Mouse (Mus musculus): ENCODE data around the gene Prcc.
A peak's percentile ranks its signal among the peaks of the same experiment; 100 is the strongest.
"Not testable (repeated sequence)": the region's sequence is repeated elsewhere in the genome, so short reads cannot be mapped to it uniquely, and the experiment has no call there.

The Prcc gene

DNA sequence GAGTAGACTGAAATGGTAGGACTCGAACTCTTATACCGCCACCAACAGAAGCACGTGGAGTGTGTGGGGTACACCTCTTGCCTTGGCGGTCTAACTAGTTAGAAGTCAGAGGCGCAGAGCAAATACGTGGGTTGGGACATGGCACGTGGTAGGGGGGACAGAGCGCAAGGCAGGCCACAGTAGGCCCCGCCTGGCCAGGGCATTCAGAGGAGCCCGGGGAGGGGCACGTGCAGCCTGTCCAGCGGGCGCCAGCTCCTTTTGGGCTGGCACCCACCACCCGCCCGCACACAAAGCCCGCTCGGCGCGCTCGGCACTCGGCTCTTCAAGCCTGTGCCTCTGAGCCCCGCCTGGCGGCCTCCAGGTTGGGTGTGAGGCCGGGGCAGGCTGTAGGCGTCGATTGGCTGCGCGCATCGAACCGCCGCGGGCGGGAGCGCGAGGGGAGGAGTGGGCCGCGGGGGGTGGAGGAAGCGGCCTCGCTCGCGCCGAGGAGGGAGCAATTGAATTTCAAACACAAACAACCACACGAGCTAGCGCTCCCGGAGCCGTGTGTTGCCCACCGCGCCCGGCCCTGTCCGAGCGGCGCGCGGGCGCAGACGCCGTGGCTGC is 20.6 kb upstream of the Prcc start, which contains the start of gene Hdgf:
Hdgf (plus strand) TSS at position 442 of the 606 bp plus-strand sequence.
- DNase-seq (ENCODE audit: low spot score in 2 of 2): peak; percentile 94

DNA sequence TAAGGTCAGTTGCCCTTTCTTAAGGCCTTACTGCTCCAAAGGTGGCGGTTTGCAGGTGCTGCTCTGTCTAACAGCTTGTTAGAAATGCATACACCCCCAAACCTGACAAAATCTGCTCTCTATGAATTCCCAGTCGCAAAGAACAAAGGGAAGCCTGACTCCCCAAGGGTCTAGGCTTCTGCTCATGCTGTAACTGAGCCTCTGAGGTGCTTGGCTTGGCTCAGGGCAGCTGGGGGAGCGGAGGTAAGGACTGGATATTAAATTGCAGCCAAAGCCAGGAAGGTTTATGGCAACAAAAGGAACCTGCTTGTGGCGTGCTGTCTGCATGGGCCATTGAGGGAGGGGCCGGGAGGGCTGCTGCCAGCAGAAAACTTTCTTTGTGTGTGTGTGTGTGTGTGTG is 18.4 kb upstream of the Prcc start:
- DNase-seq (ENCODE audit: low spot score in 2 of 2): no peak

DNA sequence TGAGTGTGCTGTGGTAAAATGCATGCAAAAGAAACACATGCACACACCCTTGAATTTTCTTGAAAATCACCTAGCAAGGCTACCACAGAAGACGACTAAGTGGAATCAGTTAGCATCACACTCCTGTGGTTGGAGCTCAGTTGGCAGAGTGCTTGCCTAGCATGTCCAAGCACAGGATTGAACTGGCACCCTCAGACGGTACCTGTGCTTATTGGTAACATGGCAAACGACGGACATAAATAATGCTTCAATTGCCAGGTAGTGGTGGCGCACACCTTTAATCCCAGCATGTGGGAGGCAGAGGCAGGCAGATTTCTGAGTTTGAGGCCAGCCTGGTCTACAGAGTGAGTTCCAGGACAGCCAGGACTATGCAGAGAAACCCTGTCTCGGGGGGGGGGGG is 16.6 kb upstream of the Prcc start:
- not testable (repeated sequence) for DNase-seq (ENCODE audit: low spot score in 2 of 2)

DNA sequence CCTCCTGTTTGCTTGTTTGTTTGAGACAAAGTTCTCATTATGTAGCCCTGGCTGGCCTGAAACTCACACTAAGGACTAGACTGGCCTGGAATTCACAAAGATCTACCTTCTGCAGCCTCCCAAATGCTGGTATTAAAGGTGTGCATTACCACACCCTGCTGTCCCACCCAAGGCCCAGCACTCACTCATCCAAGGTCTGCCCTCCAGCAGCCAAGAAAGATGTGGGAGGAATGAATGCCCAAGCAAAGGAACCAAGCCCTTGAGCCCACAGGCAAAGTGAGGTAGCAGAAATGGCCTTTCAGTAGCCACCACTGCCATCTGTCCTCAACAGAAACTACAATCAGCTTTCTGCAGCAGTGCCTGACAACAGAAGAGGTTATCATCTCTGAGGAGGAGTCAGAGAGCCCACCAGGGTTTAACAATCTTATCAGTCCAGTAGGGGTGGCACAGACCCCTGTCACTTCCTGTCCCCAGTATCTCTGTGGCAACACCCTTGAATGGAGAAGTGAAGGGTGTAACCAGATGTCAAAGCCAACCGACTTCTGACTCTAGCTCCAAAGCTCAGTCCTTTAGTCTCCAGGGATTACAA is 15.7 kb upstream of the Prcc start:
- no peak for DNase-seq (ENCODE audit: low spot score in 2 of 2)

DNA sequence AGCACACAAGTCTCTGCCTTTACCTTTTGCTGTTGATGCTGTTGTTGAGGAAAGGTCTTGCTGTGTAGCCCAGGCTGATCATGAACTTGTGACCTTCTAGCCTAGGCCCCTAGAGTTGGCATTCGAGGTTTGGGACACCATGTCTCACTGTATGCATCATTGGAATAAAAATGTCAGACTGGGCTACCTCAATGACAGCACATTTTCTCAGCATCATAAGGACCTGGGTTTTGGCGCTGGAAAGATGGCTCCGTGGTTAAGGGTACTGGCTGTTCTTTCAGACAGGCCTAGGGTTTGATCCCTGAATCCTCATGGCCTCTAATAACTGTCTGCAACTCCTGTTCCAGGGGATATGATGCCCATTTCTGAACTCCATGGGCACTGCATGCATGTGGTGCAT is 14.4 kb upstream of the Prcc start:
- no peak for DNase-seq (ENCODE audit: low spot score in 2 of 2)

DNA sequence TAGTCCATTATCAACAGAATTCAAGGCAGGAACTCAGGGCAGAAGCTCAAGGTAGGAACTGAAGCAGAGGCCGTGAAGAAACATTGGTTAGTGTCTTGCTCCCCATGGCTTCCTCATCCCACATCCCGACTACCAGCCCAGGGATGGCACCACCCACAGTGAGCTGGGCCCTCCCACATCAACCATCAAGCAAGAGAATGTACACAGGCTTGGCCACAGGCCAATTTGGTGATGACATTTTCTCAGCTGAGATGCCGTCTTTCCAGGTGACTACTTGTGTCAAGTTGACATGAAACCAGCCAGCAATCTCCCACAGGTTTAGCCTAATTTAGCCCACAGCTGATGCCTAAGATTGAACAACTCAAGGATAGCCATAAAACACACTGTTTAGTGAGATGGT is 13.9 kb upstream of the Prcc start:
- DNase-seq (ENCODE audit: low spot score in 2 of 2): no peak

DNA sequence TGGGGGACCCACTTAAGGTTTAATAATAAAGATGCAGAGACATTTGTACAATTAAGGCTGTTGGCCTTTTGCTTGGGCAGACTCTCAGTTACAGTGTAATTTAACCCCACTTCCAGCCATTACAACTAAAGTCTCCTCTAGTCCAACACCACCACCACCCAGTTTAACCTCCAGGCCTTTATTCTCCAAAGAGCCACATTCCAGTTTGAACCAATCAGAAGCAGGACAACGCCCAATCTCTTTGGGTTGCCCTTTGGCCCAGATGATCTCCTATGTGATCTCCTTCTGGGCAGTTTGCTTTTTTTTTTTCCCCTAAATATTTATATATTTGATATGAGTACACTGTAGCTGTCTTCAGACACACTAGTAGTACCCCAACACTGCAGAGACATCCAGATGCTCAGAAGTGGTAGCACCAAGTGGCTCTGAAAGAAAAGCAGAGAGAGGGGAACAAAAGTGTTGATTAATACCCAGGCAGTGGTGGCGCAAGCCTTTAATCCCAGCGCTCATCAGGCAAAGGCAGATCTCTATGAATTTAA is 8.0 kb upstream of the Prcc start:
- no peak for DNase-seq (ENCODE audit: low spot score in 2 of 2)

DNA sequence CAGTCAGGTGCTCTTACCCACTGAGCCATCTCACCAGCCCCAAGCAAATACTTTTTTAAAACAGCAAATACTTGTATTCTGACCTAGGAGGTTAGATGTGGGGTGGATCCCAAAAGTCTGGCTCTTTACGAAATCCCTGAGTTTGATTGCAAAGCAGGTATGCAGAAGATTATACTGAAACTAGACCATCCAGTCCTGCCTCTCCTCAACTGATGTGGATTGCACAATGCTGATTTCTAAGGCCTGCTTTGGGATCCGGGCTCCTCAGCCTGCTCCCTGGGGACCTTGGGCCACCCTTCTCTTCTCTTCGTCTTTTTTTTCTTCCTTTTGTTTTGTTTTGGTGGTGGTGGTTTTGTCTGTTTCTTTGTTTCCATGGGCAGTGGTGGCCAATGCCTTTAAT is 6.1 kb upstream of the Prcc start:
- DNase-seq (ENCODE audit: low spot score in 2 of 2): no peak

DNA sequence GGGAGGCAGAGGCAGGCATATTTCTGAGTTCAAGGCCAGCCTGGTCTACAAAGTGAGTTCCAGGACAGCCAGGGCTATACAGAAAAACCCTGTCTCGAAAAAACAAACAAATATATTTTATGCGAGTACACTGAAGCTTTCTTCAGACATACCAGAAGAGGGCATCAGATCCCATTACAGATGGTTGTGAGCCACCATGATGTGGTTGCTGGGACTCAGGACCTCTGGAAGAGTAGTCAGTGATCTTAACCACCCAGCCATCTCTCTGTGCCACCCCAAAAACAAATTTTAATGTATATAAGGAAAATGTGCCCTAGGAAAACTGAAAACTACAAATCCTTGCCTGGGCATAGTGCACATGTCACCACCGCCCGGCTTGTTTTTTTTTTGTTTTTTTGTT is 2.0 kb upstream of the Prcc start:
- not testable (repeated sequence) for DNase-seq (ENCODE audit: low spot score in 2 of 2)

DNA sequence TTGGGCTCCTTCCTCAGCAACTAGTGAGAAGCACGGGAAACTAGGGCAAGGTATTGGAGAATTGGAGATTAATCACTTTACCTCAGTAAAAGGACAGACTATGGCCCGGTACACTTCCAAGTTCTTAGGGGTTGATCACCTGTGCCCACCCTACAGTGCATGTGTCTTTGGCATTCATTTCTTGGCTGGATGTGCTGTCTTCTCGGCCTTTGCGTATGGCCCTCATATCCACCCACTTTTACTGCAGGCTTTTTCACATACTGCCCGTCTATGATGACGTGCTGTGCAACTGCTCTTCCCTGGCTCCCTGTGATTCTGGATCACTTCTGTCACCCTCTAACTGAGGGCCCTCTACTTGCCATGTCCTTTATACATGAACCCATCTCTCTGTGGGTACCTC is 1.0 kb upstream of the Prcc start:
- DNase-seq (ENCODE audit: low spot score in 2 of 2): no peak

DNA sequence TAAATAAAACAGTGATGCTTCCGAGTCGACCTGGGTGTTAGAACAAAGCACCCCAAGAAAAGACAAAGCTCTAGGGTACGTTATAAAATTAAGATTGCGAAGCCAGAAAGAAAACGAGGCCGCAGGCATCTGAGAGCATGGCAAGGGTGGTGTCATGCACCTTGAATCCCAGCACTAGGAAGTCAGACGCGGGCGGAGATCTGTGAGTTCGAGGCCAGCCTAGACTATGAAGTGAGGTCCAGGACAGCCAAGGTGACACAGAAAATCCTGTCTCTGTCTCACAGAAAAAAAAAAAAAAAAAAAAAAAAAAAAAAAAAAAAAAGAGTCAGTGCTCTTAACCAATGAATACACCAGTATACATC is 577 bp upstream of the Prcc start:
- DNase-seq (ENCODE audit: low spot score in 2 of 2): peak in 1 of 2 experiments; percentile 57

DNA sequence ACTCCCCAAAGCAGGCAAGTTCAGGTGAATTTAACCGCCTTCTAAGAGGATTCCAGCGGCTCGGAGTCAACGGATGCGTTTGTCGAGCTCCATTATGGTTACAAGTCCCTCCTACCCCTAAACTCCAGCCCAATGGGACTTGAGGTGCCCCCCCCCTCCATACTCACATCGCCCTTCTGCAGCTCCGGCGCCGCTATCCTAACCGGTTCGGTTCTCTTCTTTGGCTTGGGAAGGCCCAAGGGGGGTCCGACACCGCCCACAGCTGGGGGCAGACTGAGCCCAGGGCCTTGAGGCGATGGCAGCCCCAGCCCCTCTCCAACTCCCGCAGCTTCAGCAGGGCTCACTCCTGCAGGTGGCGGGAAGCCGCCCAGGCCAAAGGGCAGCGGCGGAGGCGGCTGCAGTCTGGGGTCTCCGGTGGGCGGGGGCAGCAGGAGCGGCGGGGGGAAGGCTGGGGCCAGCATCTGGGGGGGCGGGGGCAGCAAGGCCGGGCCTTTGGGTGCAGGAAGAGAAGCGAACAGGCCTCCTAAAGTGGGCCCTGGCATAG is 628 bp downstream of the Prcc start:
- peak; percentile 56 to 57 for DNase-seq (ENCODE audit: low spot score in 2 of 2)

DNA sequence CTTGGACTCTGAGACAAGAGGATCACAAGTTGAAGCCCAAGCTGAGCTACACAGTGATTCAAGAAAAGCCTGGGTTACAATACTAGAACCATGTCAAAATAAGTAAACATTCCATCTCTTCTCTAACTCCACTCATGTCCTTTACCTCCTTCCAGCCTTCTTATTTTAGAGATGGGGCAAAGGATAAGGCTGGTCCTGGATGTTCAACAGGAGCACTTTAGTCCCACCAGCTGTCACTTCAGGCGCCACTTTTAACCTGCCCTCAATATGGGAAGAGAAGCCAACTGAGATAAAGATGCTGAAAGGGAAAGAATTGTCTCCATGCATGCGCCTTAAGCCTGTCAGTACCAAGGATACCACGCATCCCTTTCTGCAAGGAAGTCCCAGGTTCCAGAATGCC is 1.1 kb downstream of the Prcc start:
- no peak for DNase-seq (ENCODE audit: low spot score in 2 of 2)

DNA sequence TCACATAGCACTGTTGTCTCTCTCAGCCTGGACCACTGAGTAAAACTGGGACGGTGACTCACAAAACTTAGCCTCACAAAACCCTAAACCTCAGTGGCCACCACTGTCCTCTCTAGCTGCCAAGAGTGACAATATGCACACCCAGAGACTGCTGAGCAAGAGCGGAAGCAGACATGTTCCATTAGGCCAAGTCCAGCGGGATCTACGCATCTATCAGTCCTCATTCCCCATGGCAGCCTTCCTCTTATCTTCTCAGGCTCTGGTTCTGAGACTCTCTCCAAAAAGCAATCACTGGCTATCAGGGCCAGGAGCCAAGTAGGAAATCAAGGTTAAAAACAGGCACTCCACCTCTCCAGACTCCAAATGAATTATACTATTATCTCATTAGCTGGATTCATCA is 7.7 kb downstream of the Prcc start:
- no peak for DNase-seq (ENCODE audit: low spot score in 2 of 2)

DNA sequence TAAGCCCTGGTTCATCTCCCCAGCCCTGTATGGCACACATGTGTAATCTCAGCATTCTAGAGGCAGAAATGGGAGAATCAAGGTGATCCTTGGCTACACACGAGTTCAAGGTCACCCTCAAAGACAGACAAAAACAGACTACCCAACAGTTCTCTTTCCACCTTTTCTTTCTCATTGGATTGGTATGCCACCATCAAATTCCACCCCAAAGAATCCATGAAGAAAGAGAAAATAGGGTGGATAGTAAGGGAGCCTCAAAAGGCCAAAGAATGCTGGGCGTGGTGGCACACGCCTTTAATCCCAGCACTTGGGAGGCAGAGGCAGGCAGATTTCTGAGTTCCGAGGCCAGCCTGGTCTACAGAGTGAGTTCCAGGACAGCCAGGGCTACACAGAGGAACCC is 21.3 kb downstream of the Prcc start:
- DNase-seq (ENCODE audit: low spot score in 2 of 2): not testable (repeated sequence)

DNA sequence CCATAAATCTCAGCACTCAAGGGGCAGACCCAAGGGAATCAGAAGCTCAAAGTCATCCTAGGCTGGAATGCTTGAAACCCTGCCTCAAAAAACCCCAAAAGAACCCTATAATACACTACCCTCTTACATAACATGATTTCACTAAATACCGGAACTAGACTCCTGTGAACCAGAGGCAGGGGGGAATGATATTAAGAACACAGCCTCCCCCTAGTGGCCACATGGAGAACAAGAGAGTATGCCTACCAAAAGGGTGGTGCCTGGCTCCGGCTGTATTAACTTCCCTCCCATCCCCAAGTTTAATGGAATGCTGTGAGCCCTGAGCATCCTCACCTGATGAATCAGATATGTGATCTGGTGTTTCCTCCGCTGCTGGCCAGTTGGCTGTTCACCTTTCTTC is 25.6 kb downstream of the Prcc start:
- DNase-seq (ENCODE audit: low spot score in 2 of 2): peak in 1 of 2 experiments; percentile 63

DNA sequence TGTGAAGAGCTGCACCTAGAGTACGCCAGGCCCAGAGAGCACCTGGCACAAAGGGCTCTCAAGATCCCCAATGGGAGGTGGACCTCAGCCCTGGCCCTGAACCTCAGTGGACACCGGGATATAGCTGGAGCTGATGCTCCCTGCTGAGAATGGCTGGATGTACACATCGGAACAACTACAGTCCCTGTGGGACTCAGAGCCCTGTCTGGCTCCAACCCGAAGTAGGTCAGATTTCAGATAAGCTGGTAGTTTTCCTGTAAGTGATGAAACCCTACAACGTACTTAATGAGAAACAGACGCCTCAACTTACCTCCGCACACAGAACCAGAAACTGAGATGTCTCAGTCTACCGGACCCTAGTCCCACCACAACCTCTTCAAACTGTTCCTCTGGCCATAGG is 27.7 kb downstream of the Prcc start:
- no peak for DNase-seq (ENCODE audit: low spot score in 2 of 2)

DNA sequence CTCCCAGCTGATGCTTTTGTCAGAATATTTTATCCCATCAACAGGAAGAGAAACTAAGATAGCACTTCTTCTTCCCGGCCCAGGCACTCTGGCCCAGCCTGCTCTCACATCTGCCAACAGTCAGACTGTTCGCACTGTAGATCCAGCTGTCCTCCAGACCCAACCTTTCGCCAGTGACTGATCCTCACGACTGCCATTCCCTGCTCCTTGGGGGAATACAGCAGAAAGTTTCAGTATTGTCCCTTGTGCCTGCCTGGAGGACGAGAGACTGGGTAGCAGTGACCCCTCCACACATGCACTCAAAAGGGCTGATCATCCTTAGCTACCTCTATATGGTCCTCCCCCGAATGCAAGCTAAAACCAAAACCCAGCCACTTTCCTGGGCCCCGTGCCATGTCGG is 29.5 kb downstream of the Prcc start:
- no peak for DNase-seq (ENCODE audit: low spot score in 2 of 2)

DNA sequence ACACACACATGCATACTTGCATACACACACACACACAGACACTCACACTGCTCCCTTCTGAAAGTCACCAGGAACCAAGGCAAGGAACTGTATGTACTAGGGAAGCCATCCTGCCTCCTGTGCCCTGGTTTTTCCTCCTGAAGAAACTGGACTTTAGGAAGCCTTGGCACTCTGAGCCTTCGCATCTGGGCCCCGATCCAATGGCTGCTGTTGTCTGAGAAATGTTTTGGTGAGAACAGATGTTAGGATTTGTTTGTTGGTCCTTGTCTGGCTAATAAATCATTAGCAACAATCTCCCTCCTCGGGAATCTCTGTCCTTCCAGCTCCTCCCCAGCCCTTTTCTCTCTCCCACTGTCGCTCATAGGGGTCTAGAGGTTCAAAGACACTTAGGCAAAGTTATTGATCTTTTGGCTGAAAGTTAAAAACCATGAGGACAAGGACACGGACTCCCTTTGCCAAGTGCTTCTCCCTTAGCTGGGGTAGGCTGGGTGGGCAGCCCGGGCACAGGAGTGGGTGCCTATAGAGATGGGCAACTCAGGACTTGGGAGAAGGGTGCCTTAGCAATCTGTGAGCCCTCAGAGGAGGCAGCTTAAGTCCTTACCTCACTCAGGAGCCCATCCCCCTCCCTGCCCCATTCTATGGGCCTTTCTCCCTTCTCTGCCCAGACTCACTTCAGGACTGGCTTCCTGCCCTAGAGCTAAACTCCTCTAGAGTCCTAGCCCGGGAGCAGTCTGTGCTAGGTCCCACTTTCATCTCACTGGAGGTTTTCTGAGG is 30.4 kb downstream of the Prcc start:
- no peak for DNase-seq (ENCODE audit: low spot score in 2 of 2)

DNA sequence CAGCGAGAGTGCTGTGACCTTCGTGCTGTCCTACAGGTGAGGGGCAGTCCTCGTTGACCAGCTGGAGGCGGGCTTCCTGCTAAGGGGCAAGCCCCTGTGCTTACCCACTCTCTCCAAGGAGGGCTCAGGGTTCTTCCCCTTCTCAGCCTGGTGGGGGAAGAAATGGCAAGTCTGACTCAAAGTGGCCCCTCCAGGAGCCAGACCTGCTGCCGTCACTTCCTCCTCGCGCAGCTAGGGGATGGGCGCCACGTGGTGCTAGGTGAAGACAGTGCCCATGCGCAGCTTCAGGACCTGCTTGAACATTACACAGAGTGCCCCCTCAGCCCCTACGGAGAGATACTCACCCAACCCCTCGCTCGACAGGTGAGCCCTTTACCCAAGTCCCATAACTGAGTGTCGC is 36.3 kb downstream of the Prcc start:
- DNase-seq (ENCODE audit: low spot score in 2 of 2): no peak

DNA sequence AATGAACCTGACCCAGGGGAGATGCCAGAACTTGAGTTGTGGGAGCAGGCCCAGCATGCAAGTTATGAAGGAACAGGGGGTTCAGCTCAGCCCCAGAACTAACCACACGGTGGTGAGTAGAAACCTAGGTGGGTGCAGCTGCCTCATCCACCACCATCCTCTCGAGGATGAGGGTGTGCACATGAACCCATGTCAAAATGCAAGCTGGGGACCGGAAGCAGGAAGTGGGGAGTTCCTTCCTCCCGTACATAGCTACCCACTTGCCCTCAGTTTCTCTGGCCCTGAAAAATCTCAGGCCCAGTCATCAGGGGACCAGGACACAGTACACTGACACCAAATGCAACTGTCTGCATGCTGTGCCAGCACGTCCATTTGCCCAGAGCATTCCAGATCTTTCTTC is 37.7 kb downstream of the Prcc start:
- no peak for DNase-seq (ENCODE audit: low spot score in 2 of 2)

DNA sequence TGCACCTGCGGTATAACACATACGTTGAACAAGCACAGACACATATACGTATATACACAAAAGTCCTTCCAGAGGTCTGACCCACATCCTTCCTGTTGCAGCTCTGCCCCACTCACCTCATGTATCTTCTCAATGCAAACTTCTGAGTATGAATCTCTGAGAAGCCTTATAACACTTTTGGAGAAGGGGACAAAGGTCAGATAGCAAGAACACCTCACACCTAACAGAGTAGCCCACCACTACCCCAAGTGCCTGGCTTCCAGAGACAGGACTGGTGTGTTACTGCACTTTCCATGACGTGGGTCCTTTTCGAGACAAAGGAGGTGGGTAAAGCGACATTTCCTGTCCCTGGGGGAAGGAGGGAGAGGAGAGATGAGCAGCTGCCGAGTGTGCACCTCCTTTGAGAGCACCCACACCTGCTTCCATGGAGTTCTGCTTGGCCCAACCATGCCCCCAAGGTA is 38.7 kb downstream of the Prcc start, which contains the start of gene Sh2d2a:
Sh2d2a (plus strand) TSS at position 106 of the 461 bp plus-strand sequence.
- no peak for DNase-seq (ENCODE audit: low spot score in 2 of 2)

DNA sequence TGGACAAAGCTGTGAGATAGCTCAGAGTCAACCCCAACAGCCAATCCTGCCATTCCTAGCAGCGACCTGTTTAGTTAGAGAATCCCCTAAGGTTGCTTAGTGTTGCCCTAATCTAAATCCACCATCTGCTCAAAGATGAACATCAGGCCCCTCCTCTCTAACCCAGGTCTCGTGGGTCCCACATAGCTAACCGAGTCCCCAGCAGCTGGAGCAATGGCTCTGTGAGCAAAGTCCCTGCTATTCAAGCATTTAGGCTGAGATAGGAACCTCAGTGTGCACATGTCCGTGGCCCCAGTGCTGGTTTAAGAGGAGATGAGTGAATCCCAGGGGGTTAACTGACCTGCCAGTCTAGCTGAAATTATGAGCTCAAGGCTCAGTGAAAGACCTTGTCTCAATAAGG is 39.2 kb downstream of the Prcc start:
- no peak for DNase-seq (ENCODE audit: low spot score in 2 of 2)

All from frontal cortex, postnatal 10 days (tissue).